Mouse (Mus musculus) midbrain, postnatal 0 days (tissue): ENCODE data around the gene Kri1. TPM values are rescaled to one million over a fixed set of nuclear protein-coding genes. Genes with fewer than 3 reads are reported as not detected.

Experiments used
- ATAC-seq: fragments of 200-750 bp; cut with Nextera tagmentation; 2 replicates; pipeline ENCODE4 v1.8.0; 2017; ENCODE audit warnings: moderate number of reproducible peaks, mild to moderate bottlenecking, moderate TSS enrichment, moderate library complexity; ENCODE audit not compliant: low FRiP score
- DNase-seq: peaks from one replicate; pipeline ENCODE4 v3.0.0-alpha.2; 2015; ENCODE audit warnings: low spot score
- H3K27ac ChIP-seq: fragments of 300-500 bp; sonication (generic); 2 replicates; pipeline ENCODE4 v1.5.1; 2014; ENCODE audit warnings: low read depth, mild to moderate bottlenecking, low read length, mixed read lengths
- H3K27me3 ChIP-seq: fragments of 300-500 bp; sonication (generic); 2 replicates; pipeline ENCODE4 v1.6.1; 2014; ENCODE audit warnings: low read length, control low read depth, mixed read lengths; ENCODE audit not compliant: insufficient read depth
- H3K36me3 ChIP-seq: fragments of 300-500 bp; sonication (generic); 2 replicates; pipeline ENCODE4 v1.6.1; 2014; ENCODE audit warnings: low read length, control low read depth, mixed read lengths; ENCODE audit not compliant: insufficient read depth
- H3K4me1 ChIP-seq: fragments of 300-500 bp; sonication (generic); 2 replicates; pipeline ENCODE4 v1.6.1; 2014; ENCODE audit warnings: mild to moderate bottlenecking, control low read depth, antibody characterized with exemption, low read length, mixed read lengths; ENCODE audit not compliant: insufficient read depth
- H3K4me2 ChIP-seq: fragments of 300-500 bp; sonication (generic); 2 replicates; pipeline ENCODE4 v1.6.1; 2014; ENCODE audit warnings: low read depth, mild to moderate bottlenecking, low read length, mixed read lengths; ENCODE audit not compliant: poor library complexity, severe bottlenecking
- H3K4me3 ChIP-seq: fragments of 300-500 bp; sonication (generic); 2 replicates; pipeline ENCODE4 v1.5.1; 2014; ENCODE audit warnings: low read depth, mild to moderate bottlenecking, low read length, moderate library complexity
- H3K9ac ChIP-seq: fragments of 300-500 bp; sonication (generic); replicated peaks from 2 replicates; pipeline ENCODE4 v1.6.1; 2014; ENCODE audit warnings: mild to moderate bottlenecking, low read length, moderate library complexity, mixed read lengths; ENCODE audit not compliant: poor library complexity, severe bottlenecking
- H3K9me3 ChIP-seq: fragments of 300-500 bp; sonication (generic); 2 replicates; pipeline ENCODE4 v1.6.1; 2016; ENCODE audit warnings: low read length, control low read depth
- CTCF ChIP-seq: IDR thresholded peaks from 2 replicates; pipeline ENCODE4 v1.5.1; 2016; ENCODE audit warnings: antibody characterized with exemption, mild to moderate bottlenecking
- WGBS: fragments of 180-500 bp; shearing (Covaris S2); extraction: QIAGEN DNeasy Blood & Tissue Kit; methylation state at CpG from one replicate; pipeline ENCODE4 v1.1.7; 2014; 5-methylcytosine and 5-hydroxymethylcytosine counted together
- polyA plus RNA-seq: library from polyadenylated mRNA; unstranded; fragments of >200 nt; fragmentation: Nextera tagmentation; extraction: Ambion mirVana; gene quantifications from 2 replicates; pipeline ENCODE4 v1.2.1, GENCODE M21; 2015
- total RNA-seq: library from RNA; depleted of rRNA; stranded (reverse); fragments of >200 nt; gene quantifications from 2 replicates; pipeline ENCODE4 v1.2.3, GENCODE M21; 2014; rRNA removed

Kri1 gene
- total RNA-seq (21.9 and 25.9 TPM in 2 replicates), polyA plus RNA-seq (11.7 and 13.0 TPM in 2 replicates)

- Histone ChIP-seq H3K9me3 (no peaks in the 10 kb centered on the region), H3K4me1 (peaks cover 19% of the 10 kb centered on the region; the same call in 1 of the 2 replicates), H3K4me2 (peak within 1 kb of the TSS; percentile 72), H3K9ac (peak within 1 kb of the TSS; percentile 70), H3K27me3 (no peaks in the 10 kb centered on the region), H3K4me3 (peak within 1 kb of the TSS; percentile 54), H3K36me3 (peaks cover 16% of the 10 kb centered on the region; the same call in 1 of the 2 replicates), H3K27ac (peak within 1 kb of the TSS; percentile 78)
- under 1% methylated on average over 59 of the region's 59 CpGs for WGBS
- peak; percentile 99 for DNase-seq
- peak; percentile 77 for ATAC-seq
- TF ChIP-seq CTCF: peak; percentile 20; the same call in 1 of the 2 replicates
Observed at GRCm38 (mm10) chr9:21287571-21288402, at the start of gene Kri1. Gene Kri1, minus strand, starts transcription at chr9:21287969.

GRCm38 (mm10) chr9:21336491-21336890, 48.7 kb upstream of the Kri1 start:
- TF ChIP-seq CTCF: no peak
- no peaks in the 10 kb centered on the region for H3K9me3 ChIP-seq
- no peak overlapping the region for H3K9ac ChIP-seq
- H3K36me3 ChIP-seq: 0 out of 2 replicates have a peak, but pooled peaks cover 6% of the 10 kb centered on the region
- no peak overlapping the region for H3K27ac ChIP-seq
- H3K27me3 ChIP-seq: no peaks in the 10 kb centered on the region
- no peaks in the 10 kb centered on the region for H3K4me1 ChIP-seq
- H3K4me2 ChIP-seq: no peak overlapping the region
- H3K4me3 ChIP-seq: no peak overlapping the region
- no peak for DNase-seq
- no peak for ATAC-seq
- 81% methylated on average over 8 of the region's 8 CpGs for WGBS

- H3K4me2 ChIP-seq: no peak overlapping the region
- 78% methylated on average over 4 of the region's 4 CpGs for WGBS
- no peak for ATAC-seq
Observed at GRCm38 (mm10) chr9:21335391-21335790, 47.6 kb upstream of the Kri1 start.

GRCm38 (mm10) chr9:21334747-21335146, 47.0 kb upstream of the Kri1 start:
- no peaks in the 10 kb centered on the region for H3K4me1 ChIP-seq
- no peaks in the 10 kb centered on the region for H3K36me3 ChIP-seq

More at GRCm38 (mm10) chr9:21335391-21335790, 47.6 kb upstream of the Kri1 start:
- Histone ChIP-seq H3K4me1 (no peaks in the 10 kb centered on the region), H3K36me3 (0 out of 2 replicates have a peak, but pooled peaks cover 2% of the 10 kb centered on the region), H3K4me3 (no peak overlapping the region), H3K27me3 (no peaks in the 10 kb centered on the region), H3K9me3 (no peaks in the 10 kb centered on the region), H3K9ac (no peak overlapping the region), H3K27ac (no peak overlapping the region)
- DNase-seq: no peak
- TF ChIP-seq CTCF: no peak

GRCm38 (mm10) chr9:21333523-21333922, 45.8 kb upstream of the Kri1 start:
- Histone ChIP-seq H3K9ac (no peak overlapping the region), H3K27ac (no peak overlapping the region), H3K27me3 (no peaks in the 10 kb centered on the region), H3K4me2 (no peak overlapping the region), H3K9me3 (no peaks in the 10 kb centered on the region), H3K4me1 (no peaks in the 10 kb centered on the region), H3K36me3 (no peaks in the 10 kb centered on the region), H3K4me3 (no peak overlapping the region)
- DNase-seq (no peak), ATAC-seq (no peak)
- no peak for TF ChIP-seq CTCF
- 93% methylated on average over 1 of the region's 1 CpGs for WGBS

More at GRCm38 (mm10) chr9:21334747-21335146, 47.0 kb upstream of the Kri1 start:
- Histone ChIP-seq H3K4me2 (no peak overlapping the region), H3K9me3 (no peaks in the 10 kb centered on the region), H3K4me3 (no peak overlapping the region), H3K27me3 (no peaks in the 10 kb centered on the region), H3K27ac (no peak overlapping the region), H3K9ac (no peak overlapping the region)
- no peak for DNase-seq
- no peak for TF ChIP-seq CTCF
- no peak for ATAC-seq
